Mouse (Mus musculus): ENCODE measurements around the gene Ccdc157.
"Not testable (repeated sequence)": the region's sequence is repeated elsewhere in the genome, so short reads cannot be mapped to it uniquely, and the experiment has no call there.

Gene Ccdc157

GRCm38 (mm10) chr11:4159808-4160708, at the start of gene Ccdc157, which contains the start of gene Sf3a1:
TSS of gene Ccdc157 (minus strand) at chr11:4160293.
TSS of gene Sf3a1 (plus strand) at chr11:4160350.
- DNase-seq (ENCODE audit: low spot score) = peak; percentile 85

GRCm38 (mm10) chr11:4209556-4209955, 49.5 kb upstream of the Ccdc157 start:
- no peak for DNase-seq (ENCODE audit: low spot score)

- DNase-seq (ENCODE audit: low spot score) = no peak
Measured at GRCm38 (mm10) chr11:4207655-4208054, 47.6 kb upstream of the Ccdc157 start.

GRCm38 (mm10) chr11:4206563-4206962, 46.5 kb upstream of the Ccdc157 start:
- no peak for DNase-seq (ENCODE audit: low spot score)

GRCm38 (mm10) chr11:4205951-4206350, 45.9 kb upstream of the Ccdc157 start:
- DNase-seq (ENCODE audit: low spot score) = no peak

GRCm38 (mm10) chr11:4205097-4205655, 45.1 kb upstream of the Ccdc157 start:
- DNase-seq (ENCODE audit: low spot score) = no peak

GRCm38 (mm10) chr11:4203705-4204074, 43.6 kb upstream of the Ccdc157 start:
- DNase-seq (ENCODE audit: low spot score) = peak; percentile 34

GRCm38 (mm10) chr11:4202995-4203704, 43.1 kb upstream of the Ccdc157 start:
- DNase-seq (ENCODE audit: low spot score) = no peak

- no peak for DNase-seq (ENCODE audit: low spot score)
Measured at GRCm38 (mm10) chr11:4201981-4202700, 42.0 kb upstream of the Ccdc157 start.

GRCm38 (mm10) chr11:4197691-4198090, 37.6 kb upstream of the Ccdc157 start:
- no peak for DNase-seq (ENCODE audit: low spot score)

- no peak for DNase-seq (ENCODE audit: low spot score)
Measured at GRCm38 (mm10) chr11:4196636-4197035, 36.5 kb upstream of the Ccdc157 start.

GRCm38 (mm10) chr11:4195597-4196031, 35.5 kb upstream of the Ccdc157 start:
- no peak for DNase-seq (ENCODE audit: low spot score)

GRCm38 (mm10) chr11:4193420-4193819, 33.3 kb upstream of the Ccdc157 start:
- DNase-seq (ENCODE audit: low spot score) = no peak

- DNase-seq (ENCODE audit: low spot score) = no peak
Measured at GRCm38 (mm10) chr11:4192757-4193156, 32.7 kb upstream of the Ccdc157 start.

GRCm38 (mm10) chr11:4190677-4191076, 30.6 kb upstream of the Ccdc157 start:
- DNase-seq (ENCODE audit: low spot score) = no peak

GRCm38 (mm10) chr11:4189182-4189581, 29.1 kb upstream of the Ccdc157 start:
- no peak for DNase-seq (ENCODE audit: low spot score)

- no peak for DNase-seq (ENCODE audit: low spot score)
Measured at GRCm38 (mm10) chr11:4187318-4187700, 27.2 kb upstream of the Ccdc157 start.

GRCm38 (mm10) chr11:4186486-4187317, 26.6 kb upstream of the Ccdc157 start, which contains the start of gene Tbc1d10a:
TSS of gene Tbc1d10a (plus strand) at chr11:4186789.
- DNase-seq (ENCODE audit: low spot score) = peak; percentile 95

GRCm38 (mm10) chr11:4185480-4185879, 25.4 kb upstream of the Ccdc157 start:
- DNase-seq (ENCODE audit: low spot score) = not testable (repeated sequence)

- DNase-seq (ENCODE audit: low spot score) = no peak
Measured at GRCm38 (mm10) chr11:4184251-4184952, 24.3 kb upstream of the Ccdc157 start.

Data from ovary, postnatal 14 days (tissue).